Mouse (Mus musculus): ENCODE measurements at regions not wholly inside any gene's neighbourhood (a gene's known extent, or its start where the extent isn't known, plus 50 kb on each side); places are given as distances from the start of the nearest gene placed in this dataset.

DNA sequence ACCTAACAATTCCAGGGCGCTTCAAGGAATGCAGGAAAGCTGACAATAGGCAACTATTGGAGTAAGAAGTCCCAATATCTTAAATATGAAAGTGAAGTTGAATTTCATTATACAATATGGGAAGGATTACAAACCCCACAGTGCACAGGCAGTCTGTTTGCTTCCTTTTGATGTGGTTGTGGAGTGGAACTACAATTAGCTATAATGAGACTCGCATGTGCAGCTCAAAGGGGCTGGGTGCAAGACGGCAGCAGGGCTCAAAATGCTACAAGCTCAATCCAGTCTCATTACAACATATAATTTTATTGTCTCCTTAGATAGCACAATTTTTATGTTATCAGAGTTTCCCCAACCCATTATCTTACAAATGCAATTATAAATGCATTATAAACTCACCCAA is 54.7 kb upstream of the Ccser1 start:
- DNase-seq (ENCODE audit: low read depth) = no peak

- no peak for DNase-seq (ENCODE audit: low read depth)
Observed at GRCm38 (mm10) chr6:61127238-61127637, 52.9 kb upstream of the Ccser1 start.

DNA sequence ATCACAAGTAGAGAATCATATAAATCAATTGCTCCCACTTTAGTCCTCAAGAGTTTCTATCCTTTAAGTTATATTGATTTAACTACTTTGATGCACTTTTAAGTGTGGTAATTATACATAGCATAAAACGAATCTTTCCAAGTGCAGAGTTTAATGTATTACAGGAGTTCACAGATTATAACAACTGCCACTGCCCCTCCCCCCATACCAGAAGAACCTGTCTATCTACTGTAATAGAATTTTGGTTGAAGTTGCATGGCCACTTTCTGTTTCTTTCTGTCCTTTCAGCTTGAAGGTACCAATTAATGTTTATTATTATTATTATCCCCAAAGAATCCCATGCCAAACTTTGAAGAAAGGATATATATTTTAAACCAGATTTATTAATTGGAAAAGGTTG is 51.9 kb upstream of the Ccser1 start:
- DNase-seq (ENCODE audit: low read depth) = no peak

All from naive thymus-derived CD4-positive, alpha-beta T cell, adult 2 months (primary cell).